Mouse (Mus musculus): Measurements from ENCODE around the gene Prkcb.

- TF ChIP-seq CTCF (IDR thresholded peaks at IDR 0.05; ENCODE audit: control insufficient read depth, insufficient read depth, insufficient read length) (no peak), USF1 (IDR thresholded peaks at IDR 0.05; ENCODE audit: low read depth) (no peak), MAX (IDR thresholded peaks at IDR 0.05) (no peak), MYOD1 (IDR thresholded peaks at IDR 0.05; ENCODE audit: control insufficient read depth, insufficient read length, low read depth) (no peak), MYOG (IDR thresholded peaks at IDR 0.05; ENCODE audit: control insufficient read depth, extremely low read depth, insufficient read length) (no peak)
Observed at GRCm38 (mm10) chr7:122249321-122249821, 39.2 kb upstream of the Prkcb start.
